Mouse (Mus musculus) effector memory CD4-positive, alpha-beta T cell, adult 7 months (primary cell): ENCODE data around the gene Adgrg3. TPM values are rescaled to one million over a fixed set of nuclear protein-coding genes. Genes with fewer than 3 reads are reported as not detected.

Experiments used
- polyA plus RNA-seq: library from polyadenylated mRNA; unstranded; fragments of 100-300 nt; shearing (Covaris generic); gene quantifications from one replicate; pipeline ENCODE4 v1.2.1, GENCODE M21; 2017

Gene Adgrg3
- 4.8 TPM for polyA plus RNA-seq

GRCm38 (mm10) chr8:95017451-95017850 is at the start of gene Adgrg3:
Gene Adgrg3 (plus strand): TSS chr8:95017692.

GRCm38 (mm10) chr8:94974467-94975165 is 42.9 kb upstream of the Adgrg3 start, which contains the start of gene Adgrg1:
Gene Adgrg1 (plus strand): TSS chr8:94974751.

DNA sequence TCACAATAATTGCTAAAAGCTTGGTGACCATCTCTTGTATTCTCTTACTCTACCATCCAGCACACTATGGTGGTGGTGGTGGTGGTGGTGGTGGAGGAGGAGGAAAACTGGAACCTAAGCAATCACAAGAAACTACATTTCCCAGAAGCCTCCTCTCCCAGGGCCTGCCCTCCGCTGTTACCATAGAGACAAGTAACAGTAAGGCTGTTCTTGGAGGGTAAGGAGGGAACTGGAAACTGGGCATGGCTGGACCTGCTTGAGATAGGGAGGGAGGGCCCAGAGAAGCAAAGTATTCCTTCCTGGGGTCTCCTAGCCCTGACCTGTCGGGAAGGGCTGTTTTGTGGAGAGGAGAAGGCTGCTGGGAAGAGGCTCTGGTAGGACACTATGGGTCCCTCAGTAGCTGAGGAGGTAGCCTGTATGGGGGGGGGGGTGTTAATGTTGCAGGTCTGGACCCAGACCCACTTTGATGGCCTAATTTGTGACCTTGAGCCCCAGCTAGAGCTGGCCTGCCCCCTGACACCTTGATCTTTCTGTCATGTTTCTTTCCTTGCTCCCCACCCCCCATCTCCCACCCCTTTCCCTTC is 37.5 kb downstream of the Adgrg3 start, which contains the start of gene Drc7:
Drc7 (plus strand) TSS at position 177 of the 584 bp plus-strand sequence.

DNA sequence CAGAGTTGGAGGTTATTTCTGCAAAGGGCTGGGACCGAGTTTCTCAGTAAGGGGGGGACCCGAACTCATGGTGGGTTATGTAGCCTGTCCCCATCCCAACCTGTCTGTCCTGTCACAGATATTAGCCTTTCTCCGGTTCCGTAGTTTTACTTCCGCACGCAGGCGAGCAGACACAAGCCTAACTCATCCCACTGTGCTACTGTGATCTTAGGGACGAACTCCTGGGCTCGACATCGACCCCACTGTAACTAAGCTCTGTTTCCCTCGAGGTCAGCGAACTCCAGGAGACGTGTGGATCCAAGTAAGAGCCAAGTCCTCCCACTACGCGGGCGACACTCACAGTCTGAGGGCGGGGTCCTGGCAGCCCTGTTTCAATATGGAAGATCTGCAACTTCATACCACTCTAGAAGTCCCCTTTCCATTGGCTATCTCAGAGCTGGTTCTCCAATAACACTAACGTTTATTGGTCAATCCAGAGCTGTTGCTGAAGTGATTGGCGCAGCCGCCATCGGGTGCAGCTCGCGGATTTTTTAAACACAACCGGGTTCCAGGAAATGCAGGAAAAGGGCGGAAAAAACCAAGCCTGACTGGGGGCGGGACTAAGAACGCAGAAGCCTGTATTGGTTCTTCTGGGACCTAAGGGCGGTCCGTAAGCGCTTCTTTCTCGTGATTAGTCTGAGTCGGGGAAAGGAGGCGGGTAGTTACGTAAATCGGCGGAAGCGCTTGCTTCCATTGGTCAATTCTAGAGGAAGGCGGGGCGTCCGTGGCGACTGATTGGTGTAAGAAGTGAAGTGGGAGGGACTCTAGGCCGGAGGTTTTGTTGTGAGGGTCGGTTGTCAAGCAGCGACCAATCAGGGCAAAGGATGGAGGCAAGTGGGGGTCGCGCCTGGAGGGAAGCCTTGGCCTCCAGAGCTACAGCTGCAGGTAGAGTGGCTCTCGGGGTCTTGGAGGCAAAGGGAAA is 63.2 kb downstream of the Adgrg3 start, which contains the start of gene Katnb1:
Katnb1 (plus strand) TSS at position 806 of the 961 bp plus-strand sequence.

Other genes starting within 250 kb of the Adgrg3 start
- 0.96 TPM for gene Cx3cl1, start 245.7 kb upstream of the Adgrg3 start, polyA plus RNA-seq
- not detected for gene Ccl17, start 207.2 kb upstream of the Adgrg3 start, polyA plus RNA-seq
- gene Coq9, start 179.4 kb upstream of the Adgrg3 start, polyA plus RNA-seq, result 42.0 TPM
- gene Ciapin1, start 179.3 kb upstream of the Adgrg3 start, polyA plus RNA-seq, result 107 TPM
- 90.3 TPM for gene Polr2c, start 160.2 kb upstream of the Adgrg3 start, polyA plus RNA-seq
- 1.1 TPM for gene Dok4, start 141.4 kb upstream of the Adgrg3 start, polyA plus RNA-seq
- not detected for gene Ccdc102a, start 99.6 kb upstream of the Adgrg3 start, polyA plus RNA-seq
- gene Adgrg5, start 94.0 kb upstream of the Adgrg3 start, polyA plus RNA-seq, result not detected
- gene Adgrg1, start 42.9 kb upstream of the Adgrg3 start, polyA plus RNA-seq, result not detected
- 0.39 TPM for gene Drc7, start 37.4 kb downstream of the Adgrg3 start, polyA plus RNA-seq
- gene Katnb1, start 63.5 kb downstream of the Adgrg3 start, polyA plus RNA-seq, result 34.7 TPM
- 0.39 TPM for gene Kifc3, start 185.1 kb downstream of the Adgrg3 start, polyA plus RNA-seq